Mouse (Mus musculus): ENCODE measurements at regions not wholly inside any gene's neighbourhood (a gene's known extent, or its start where the extent isn't known, plus 50 kb on each side); places are given as distances from the start of the nearest gene placed in this dataset.

GRCm38 (mm10) chr16:25528313-25528712, 155.2 kb upstream of the Trp63 start:
- no peak overlapping the region for H3K4me3 ChIP-seq (ENCODE audit: low read depth, low read length)
- no peak overlapping the region for H3K4me2 ChIP-seq (ENCODE audit: low read depth, low read length, poor library complexity, severe bottlenecking)
- H3K4me1 ChIP-seq (ENCODE audit: insufficient read depth, low read length), result no peaks in the 10 kb centered on the region
- WGBS, result 83% methylated on average over 2 of the region's 2 CpGs
- no peaks in the 10 kb centered on the region for H3K9me3 ChIP-seq (ENCODE audit: low read length)
- ATAC-seq (ENCODE audit: low FRiP score) (no peak), DNase-seq (ENCODE audit: low spot score) (no peak)
- H3K27ac ChIP-seq (ENCODE audit: low read depth, low read length), result no peak overlapping the region
- no peaks in the 10 kb centered on the region for H3K36me3 ChIP-seq (ENCODE audit: insufficient read depth, low read length)
- no peaks in the 10 kb centered on the region for H3K27me3 ChIP-seq (ENCODE audit: insufficient read depth, low read length)
- TF ChIP-seq CTCF (IDR thresholded peaks at IDR 0.05), result no peak
- H3K9ac ChIP-seq (replicated peaks; ENCODE audit: low read length, poor library complexity, severe bottlenecking), result no peak overlapping the region

GRCm38 (mm10) chr16:25529681-25530080, 153.9 kb upstream of the Trp63 start:
- no peak for TF ChIP-seq CTCF (IDR thresholded peaks at IDR 0.05)
- H3K27ac ChIP-seq (ENCODE audit: low read depth, low read length), result no peak overlapping the region
- no peak overlapping the region for H3K9ac ChIP-seq (replicated peaks; ENCODE audit: low read length, poor library complexity, severe bottlenecking)
- H3K27me3 ChIP-seq (ENCODE audit: insufficient read depth, low read length), result no peaks in the 10 kb centered on the region
- H3K36me3 ChIP-seq (ENCODE audit: insufficient read depth, low read length), result no peaks in the 10 kb centered on the region
- 85% methylated on average over 1 of the region's 1 CpGs for WGBS
- DNase-seq (ENCODE audit: low spot score) (peak; percentile 6), ATAC-seq (ENCODE audit: low FRiP score) (no peak)
- H3K4me3 ChIP-seq (ENCODE audit: low read depth, low read length), result no peak overlapping the region
- H3K9me3 ChIP-seq (ENCODE audit: low read length), result no peaks in the 10 kb centered on the region
- H3K4me2 ChIP-seq (ENCODE audit: low read depth, low read length, poor library complexity, severe bottlenecking), result no peak overlapping the region
- no peaks in the 10 kb centered on the region for H3K4me1 ChIP-seq (ENCODE audit: insufficient read depth, low read length)

- H3K27ac ChIP-seq (ENCODE audit: low read depth, low read length), result no peak overlapping the region
- no peaks in the 10 kb centered on the region for H3K36me3 ChIP-seq (ENCODE audit: insufficient read depth, low read length)
- H3K4me2 ChIP-seq (ENCODE audit: low read depth, low read length, poor library complexity, severe bottlenecking), result no peak overlapping the region
- no peak for DNase-seq (ENCODE audit: low spot score)
- ATAC-seq (ENCODE audit: low FRiP score), result no peak
- H3K27me3 ChIP-seq (ENCODE audit: insufficient read depth, low read length), result no peaks in the 10 kb centered on the region
- H3K4me1 ChIP-seq (ENCODE audit: insufficient read depth, low read length), result no peaks in the 10 kb centered on the region
- no peak overlapping the region for H3K9ac ChIP-seq (replicated peaks; ENCODE audit: low read length, poor library complexity, severe bottlenecking)
- no peak for TF ChIP-seq CTCF (IDR thresholded peaks at IDR 0.05)
- WGBS, result 82% methylated on average over 4 of the region's 4 CpGs
- H3K9me3 ChIP-seq (ENCODE audit: low read length), result no peaks in the 10 kb centered on the region
- H3K4me3 ChIP-seq (ENCODE audit: low read depth, low read length), result no peak overlapping the region
These were observed 151.7 kb upstream of the Trp63 start for GRCm38 (mm10) chr16:25531761-25532336.

- 73% methylated on average over 3 of the region's 3 CpGs for WGBS
These were observed 150.9 kb upstream of the Trp63 start for GRCm38 (mm10) chr16:25532519-25533205.

GRCm38 (mm10) chr16:25533206-25533580, 150.4 kb upstream of the Trp63 start:
- H3K27ac ChIP-seq (ENCODE audit: low read depth, low read length), result no peak overlapping the region
- H3K9ac ChIP-seq (replicated peaks; ENCODE audit: low read length, poor library complexity, severe bottlenecking), result no peak overlapping the region
- no peaks in the 10 kb centered on the region for H3K27me3 ChIP-seq (ENCODE audit: insufficient read depth, low read length)
- no peaks in the 10 kb centered on the region for H3K36me3 ChIP-seq (ENCODE audit: insufficient read depth, low read length)
- no peaks in the 10 kb centered on the region for H3K9me3 ChIP-seq (ENCODE audit: low read length)
- H3K4me2 ChIP-seq (ENCODE audit: low read depth, low read length, poor library complexity, severe bottlenecking), result no peak overlapping the region
- 66% methylated on average over 4 of the region's 4 CpGs for WGBS
- no peak for TF ChIP-seq CTCF (IDR thresholded peaks at IDR 0.05)
- DNase-seq (ENCODE audit: low spot score) (peak; percentile 89), ATAC-seq (ENCODE audit: low FRiP score) (no peak)
- H3K4me1 ChIP-seq (ENCODE audit: insufficient read depth, low read length), result no peaks in the 10 kb centered on the region
- no peak overlapping the region for H3K4me3 ChIP-seq (ENCODE audit: low read depth, low read length)

More at GRCm38 (mm10) chr16:25532519-25533205, 150.9 kb upstream of the Trp63 start:
- Histone ChIP-seq H3K4me2 (ENCODE audit: low read depth, low read length, poor library complexity, severe bottlenecking) (no peak overlapping the region), H3K27me3 (ENCODE audit: insufficient read depth, low read length) (no peaks in the 10 kb centered on the region), H3K27ac (ENCODE audit: low read depth, low read length) (no peak overlapping the region), H3K9me3 (ENCODE audit: low read length) (no peaks in the 10 kb centered on the region), H3K4me1 (ENCODE audit: insufficient read depth, low read length) (no peaks in the 10 kb centered on the region), H3K36me3 (ENCODE audit: insufficient read depth, low read length) (no peaks in the 10 kb centered on the region), H3K9ac (replicated peaks; ENCODE audit: low read length, poor library complexity, severe bottlenecking) (no peak overlapping the region), H3K4me3 (ENCODE audit: low read depth, low read length) (no peak overlapping the region)
- no peak for TF ChIP-seq CTCF (IDR thresholded peaks at IDR 0.05)
- DNase-seq (ENCODE audit: low spot score) (peak; percentile 50), ATAC-seq (ENCODE audit: low FRiP score) (no peak)

- no peak for ATAC-seq (ENCODE audit: low FRiP score)
- TF ChIP-seq CTCF (IDR thresholded peaks at IDR 0.05), result no peak
- no peaks in the 10 kb centered on the region for H3K27me3 ChIP-seq (ENCODE audit: insufficient read depth, low read length)
These were observed 147.0 kb upstream of the Trp63 start for GRCm38 (mm10) chr16:25536550-25536949.

More at GRCm38 (mm10) chr16:25536550-25536949, 147.0 kb upstream of the Trp63 start:
- Histone ChIP-seq H3K4me2 (ENCODE audit: low read depth, low read length, poor library complexity, severe bottlenecking) (no peak overlapping the region), H3K9ac (replicated peaks; ENCODE audit: low read length, poor library complexity, severe bottlenecking) (no peak overlapping the region), H3K27ac (ENCODE audit: low read depth, low read length) (no peak overlapping the region), H3K36me3 (ENCODE audit: insufficient read depth, low read length) (no peaks in the 10 kb centered on the region), H3K9me3 (ENCODE audit: low read length) (no peaks in the 10 kb centered on the region), H3K4me1 (ENCODE audit: insufficient read depth, low read length) (no peaks in the 10 kb centered on the region), H3K4me3 (ENCODE audit: low read depth, low read length) (no peak overlapping the region)
- WGBS, result 87% methylated on average over 6 of the region's 6 CpGs
- no peak for DNase-seq (ENCODE audit: low spot score)

Data from midbrain, postnatal 0 days (tissue).